ENCODE assay signal across 14 mouse cellular contexts in genomic region chr8:84735597-84735996, GRCm38 (mm10). TPM values are rescaled to one million over a fixed set of nuclear protein-coding genes. Genes with fewer than 3 reads are reported as not detected.
DNase-seq lines count a peak whose midpoint lies in the region; ATAC-seq and TF ChIP-seq lines count a peak whose summit lies in the region.
"Had no signal": no experiment of that assay in that cellular context is flagged by ENCODE, and none has a peak within 500 bp of the region (broad histone marks: within the 10 kb centered on the region; RNA-seq: fewer than 3 reads in every experiment).

No protein-coding gene starts in this region.

- H3K27me3 ChIP-seq in heart, embryonic 13.5 days (replicated peaks) = peaks cover 14% of the 10 kb centered on the region
- H3K27me3 ChIP-seq in intestine, postnatal 0 days (replicated peaks; ENCODE audit: control insufficient read depth, insufficient read depth, low read length) = peaks cover 17% of the 10 kb centered on the region; the same call in 1 of the 2 replicates

- no peaks in the 10 kb centered on the region for H3K9me3 ChIP-seq in heart, embryonic 13.5 days
- no peaks in the 10 kb centered on the region for H3K9me3 ChIP-seq in intestine, postnatal 0 days (ENCODE audit: control insufficient read depth)
- H3K9me3 ChIP-seq: midbrain, embryonic 10.5 days had no signal

- H3K4me2 ChIP-seq in heart, embryonic 13.5 days = no peak overlapping the region
- no peak overlapping the region for H3K4me2 ChIP-seq in intestine, postnatal 0 days (replicated peaks; ENCODE audit: low read depth)

- no peak overlapping the region for H3K4me3 ChIP-seq in heart, embryonic 13.5 days
- H3K4me3 ChIP-seq in intestine, postnatal 0 days (ENCODE audit: low read depth, low read length) = no peak overlapping the region
- H3K4me3 ChIP-seq: midbrain, embryonic 10.5 days had no signal

- H3K4me1 ChIP-seq in heart, embryonic 13.5 days = peaks cover 95% of the 10 kb centered on the region
- H3K4me1 ChIP-seq in intestine, postnatal 0 days (replicated peaks; ENCODE audit: control insufficient read depth, insufficient read depth, low read length) = peaks cover 16% of the 10 kb centered on the region

- peak overlapping the region; percentile 60 for H3K9ac ChIP-seq in heart, embryonic 13.5 days
- no peak overlapping the region for H3K9ac ChIP-seq in intestine, postnatal 0 days (ENCODE audit: low read depth, low read length)

- H3K27ac ChIP-seq in heart, embryonic 13.5 days (replicated peaks) = peak overlapping the region; percentile 29; the same call in 1 of the 2 replicates
- no peak overlapping the region for H3K27ac ChIP-seq in intestine, postnatal 0 days (ENCODE audit: low read depth, low read length)
- H3K27ac ChIP-seq: midbrain, embryonic 10.5 days had no signal

- DNase-seq in heart, adult 18-20 months = peak; percentile 50 to 71
- DNase-seq in heart, adult 8-10 months (ENCODE audit: low spot score) = no peak
- peak; percentile 47 for DNase-seq in retina, postnatal 1 day
- DNase-seq in retina, embryonic 14.5 days (ENCODE audit: low spot score) = no peak
- no peak for DNase-seq in MN1 (ENCODE audit: low spot score)
- DNase-seq: kidney, adult 18-20 months; left cerebral cortex, postnatal 4 days; right cerebral cortex, postnatal 14 days; thymus, postnatal 36 days had no signal

- no peak for TF ChIP-seq CTCF in intestine, postnatal 0 days (IDR thresholded peaks at IDR 0.05; ENCODE audit: low read depth)

- ATAC-seq in heart, embryonic 13.5 days (ENCODE audit: extremely low read depth, insufficient number of reproducible peaks, low FRiP score, low TSS enrichment) = no peak
- ATAC-seq in granulocyte monocyte progenitor cell, adult 5-6 weeks (replicated peaks; ENCODE audit: poor library complexity, severe bottlenecking) = no peak
- ATAC-seq in intestine, postnatal 0 days = no peak

- H3K36me3 ChIP-seq in heart, embryonic 13.5 days = no peaks in the 10 kb centered on the region
- H3K36me3 ChIP-seq in intestine, postnatal 0 days (ENCODE audit: control insufficient read depth, insufficient read depth) = no peaks in the 10 kb centered on the region
- H3K36me3 ChIP-seq: midbrain, embryonic 10.5 days had no signal

- 39% methylated on average over 2 of the region's 2 CpGs for WGBS in heart, embryonic 13.5 days
- WGBS in intestine, postnatal 0 days = 63% methylated on average over 2 of the region's 2 CpGs

RNA-seq across cellular contexts. Expression of gene G430095P16Rik, which starts 12.8 kb away (rescaled TPM):
- under 1 TPM; 0.40 to 0.69 TPM for total RNA-seq in heart, adult 18-20 months (2021)
- total RNA-seq in heart, adult 8-10 months (2022) = under 1 TPM in 1 of 4 experiments, not detected in 3; 0.66 TPM
- polyA plus RNA-seq in heart, embryonic 13.5 days (2015; fragmentation: Nextera tagmentation; extraction: Ambion mirVana) = 7.8 and 8.9 TPM in 2 replicates
- total RNA-seq in granulocyte monocyte progenitor cell, adult 5-6 weeks (2014; fragmentation: Nextera tagmentation) = 11.0 and 17.9 TPM in 2 replicates
- 4.4 and 4.8 TPM in 2 replicates for total RNA-seq in granulocyte monocyte progenitor cell, adult 5-6 weeks (2017)
- 1.0 and 1.5 TPM in 2 replicates for polyA plus RNA-seq in intestine, postnatal 0 days (2015; fragmentation: Nextera tagmentation; extraction: Ambion mirVana)
- total RNA-seq: layer of hippocampus, adult 18-20 months; left cerebral cortex, postnatal 4 days had no signal

RNA-seq across cellular contexts. Expression of gene Lyl1, which starts 34.3 kb away (rescaled TPM):
- 1 to 10 TPM; 3.1 to 4.4 TPM for total RNA-seq in heart, adult 18-20 months (2021)
- total RNA-seq in heart, adult 8-10 months (2022) = 1 to 10 TPM; 3.5 to 4.8 (median 4.3) TPM
- 15.4 and 17.1 TPM in 2 replicates for polyA plus RNA-seq in heart, embryonic 13.5 days (2015; fragmentation: Nextera tagmentation; extraction: Ambion mirVana)
- 82.1 and 133 TPM in 2 replicates for total RNA-seq in granulocyte monocyte progenitor cell, adult 5-6 weeks (2014; fragmentation: Nextera tagmentation)
- 65.9 and 73.3 TPM in 2 replicates for total RNA-seq in granulocyte monocyte progenitor cell, adult 5-6 weeks (2017)
- polyA plus RNA-seq in intestine, postnatal 0 days (2015; fragmentation: Nextera tagmentation; extraction: Ambion mirVana) = 3.5 and 3.9 TPM in 2 replicates

RNA-seq across cellular contexts. Expression of gene Nacc1, which starts 47.9 kb away (rescaled TPM):
- total RNA-seq in heart, adult 18-20 months (2021) = 10 to 100 TPM; 31.4 to 32.7 TPM
- total RNA-seq in heart, adult 8-10 months (2022) = 10 to 100 TPM; 26.7 to 36.0 (median 33.4) TPM
- polyA plus RNA-seq in heart, embryonic 13.5 days (2015; fragmentation: Nextera tagmentation; extraction: Ambion mirVana) = 15.1 and 15.7 TPM in 2 replicates
- total RNA-seq in granulocyte monocyte progenitor cell, adult 5-6 weeks (2014; fragmentation: Nextera tagmentation) = 92.9 and 98.1 TPM in 2 replicates
- 46.5 and 59.2 TPM in 2 replicates for total RNA-seq in granulocyte monocyte progenitor cell, adult 5-6 weeks (2017)
- 9.3 and 9.8 TPM in 2 replicates for polyA plus RNA-seq in intestine, postnatal 0 days (2015; fragmentation: Nextera tagmentation; extraction: Ambion mirVana)

RNA-seq across cellular contexts. Expression of gene Trmt1, which starts 49.5 kb away (rescaled TPM):
- total RNA-seq in heart, adult 18-20 months (2021) = 10 to 100 TPM; 34.2 to 45.1 TPM
- total RNA-seq in heart, adult 8-10 months (2022) = 10 to 100 TPM; 30.9 to 41.7 (median 38.5) TPM
- polyA plus RNA-seq in heart, embryonic 13.5 days (2015; fragmentation: Nextera tagmentation; extraction: Ambion mirVana) = 47.6 and 51.6 TPM in 2 replicates
- 76.9 and 123 TPM in 2 replicates for total RNA-seq in granulocyte monocyte progenitor cell, adult 5-6 weeks (2014; fragmentation: Nextera tagmentation)
- 73.8 and 95.9 TPM in 2 replicates for total RNA-seq in granulocyte monocyte progenitor cell, adult 5-6 weeks (2017)
- polyA plus RNA-seq in intestine, postnatal 0 days (2015; fragmentation: Nextera tagmentation; extraction: Ambion mirVana) = 22.3 and 23.7 TPM in 2 replicates

Comparison
In these comparisons a context has a peak if more than half of its experiments do, and no peak if none do; other contexts are left out.
1. DNase-seq: peak in heart, adult 18-20 months (2 of 2) and retina, postnatal 1 day (single experiment); none in heart, adult 8-10 months (single experiment), retina, embryonic 14.5 days (single experiment) and MN1 (single experiment).
2. RNA of gene Lyl1, which starts 34.3 kb away (total RNA-seq): 65.9 to 133 TPM in granulocyte monocyte progenitor cell, adult 5-6 weeks; 3.5 to 4.8 TPM in heart, adult 8-10 months and 3.1 to 4.4 TPM in heart, adult 18-20 months; every median in the first group is over 10 times any median in the second.